Mouse (Mus musculus) hindbrain, postnatal 0 days (tissue): ENCODE data around the gene Foxf1. TPM values are rescaled to one million over a fixed set of nuclear protein-coding genes. Genes with fewer than 3 reads are reported as not detected.

ENCODE experiments used
- ATAC-seq: fragments of 200-750 bp; cut with Nextera tagmentation; 2 replicates; pipeline ENCODE4 v1.8.0; 2017; ENCODE audit warnings: mild to moderate bottlenecking, moderate TSS enrichment, moderate library complexity
- DNase-seq: peaks from one replicate; pipeline ENCODE4 v3.0.0-alpha.2; 2015; ENCODE audit warnings: low spot score
- H3K27ac ChIP-seq: fragments of 300-500 bp; sonication (generic); 2 replicates; pipeline ENCODE4 v1.5.1; 2014; ENCODE audit warnings: mild to moderate bottlenecking
- H3K27me3 ChIP-seq: fragments of 300-500 bp; sonication (generic); 2 replicates; pipeline ENCODE4 v1.6.1; 2014; ENCODE audit warnings: low read length, mixed read lengths; ENCODE audit not compliant: insufficient read depth
- H3K36me3 ChIP-seq: fragments of 300-500 bp; sonication (generic); 2 replicates; pipeline ENCODE4 v1.6.1; 2014; ENCODE audit warnings: low read length, mixed read lengths; ENCODE audit not compliant: insufficient read depth
- H3K4me1 ChIP-seq: fragments of 300-500 bp; sonication (generic); 2 replicates; pipeline ENCODE4 v1.6.1; 2014; ENCODE audit warnings: antibody characterized with exemption, low read length, mixed read lengths; ENCODE audit not compliant: insufficient read depth
- H3K4me2 ChIP-seq: fragments of 300-500 bp; sonication (generic); 2 replicates; pipeline ENCODE4 v1.6.1; 2014; ENCODE audit warnings: low read depth, mild to moderate bottlenecking, low read length, moderate library complexity, mixed read lengths
- H3K4me3 ChIP-seq: fragments of 300-500 bp; sonication (generic); 2 replicates; pipeline ENCODE4 v1.5.1; 2014; ENCODE audit warnings: low read length
- H3K9ac ChIP-seq: fragments of 300-500 bp; sonication (generic); replicated peaks from 2 replicates; pipeline ENCODE4 v1.6.1; 2014; ENCODE audit warnings: mild to moderate bottlenecking, low read length, moderate library complexity, mixed read lengths
- H3K9me3 ChIP-seq: fragments of 300-500 bp; sonication (generic); 2 replicates; pipeline ENCODE4 v1.6.1; 2016; ENCODE audit warnings: low read length, mixed read lengths
- CTCF ChIP-seq: IDR thresholded peaks from 2 replicates; pipeline ENCODE4 v1.5.1; 2016; ENCODE audit warnings: antibody characterized with exemption, control low read depth, low read depth
- WGBS: fragments of 180-500 bp; shearing (Covaris S2); extraction: QIAGEN DNeasy Blood & Tissue Kit; methylation state at CpG from one replicate; pipeline ENCODE4 v1.1.7; 2014; 5-methylcytosine and 5-hydroxymethylcytosine counted together
- microRNA-seq, 2 experiments: library from miRNA; unstranded; fragments of <30 nt; microRNA quantifications; one replicate each; pipeline ENCODE4; 2016
- polyA plus RNA-seq: library from polyadenylated mRNA; unstranded; fragments of >200 nt; fragmentation: Nextera tagmentation; extraction: Ambion mirVana; gene quantifications from 2 replicates; pipeline ENCODE4 v1.2.1, GENCODE M21; 2015
- total RNA-seq: library from RNA; depleted of rRNA; stranded (reverse); fragments of >200 nt; gene quantifications from 2 replicates; pipeline ENCODE4 v1.2.3, GENCODE M21; 2014; rRNA removed

The Foxf1 gene
- total and polyA plus RNA-seq, 2 experiments from 2014 or later = 1.4 to 1.9 TPM

- Histone ChIP-seq H3K9me3 (no peaks in the 10 kb centered on the region), H3K9ac (no peak overlapping the region), H3K36me3 (no peaks in the 10 kb centered on the region), H3K4me2 (no peak overlapping the region), H3K4me3 (no peak overlapping the region), H3K4me1 (no peaks in the 10 kb centered on the region), H3K27ac (no peak overlapping the region), H3K27me3 (0 out of 2 replicates have a peak, but pooled peaks cover 11% of the 10 kb centered on the region)
- 90% methylated on average over 6 of the region's 6 CpGs for WGBS
- DNase-seq (no peak), ATAC-seq (no peak)
- TF ChIP-seq CTCF = no peak
These were observed 52.7 kb downstream of the Foxf1 start for GRCm38 (mm10) chr8:121136856-121137255.

Small RNA genes lying within 50 kb of the gene (microRNA-seq; reads per million reads assigned to microRNA genes)
- 0 reads per million in 2 experiments for gene Gm27530

Other genes with a start within 250 kb of the Foxf1 start
- gene Mthfsd, start 24.0 kb downstream of the Foxf1 start, total RNA-seq = 39.9 and 45.6 TPM in 2 replicates
- gene Mthfsd, start 24.0 kb downstream of the Foxf1 start, polyA plus RNA-seq = 44.4 and 47.0 TPM in 2 replicates
- gene Foxc2, start 31.8 kb downstream of the Foxf1 start, total RNA-seq = 3.7 and 10.6 TPM in 2 replicates
- gene Foxc2, start 31.8 kb downstream of the Foxf1 start, polyA plus RNA-seq = 2.8 and 3.6 TPM in 2 replicates
- 0.40 and 0.58 TPM in 2 replicates for gene Foxl1, start 43.6 kb downstream of the Foxf1 start, total RNA-seq
- 0.21 TPM in 1 of 2 replicates, not detected in the other for gene Foxl1, start 43.6 kb downstream of the Foxf1 start, polyA plus RNA-seq